Comparison of ENCODE assay signal across 10 mouse cellular contexts in the genomic region with DNA sequence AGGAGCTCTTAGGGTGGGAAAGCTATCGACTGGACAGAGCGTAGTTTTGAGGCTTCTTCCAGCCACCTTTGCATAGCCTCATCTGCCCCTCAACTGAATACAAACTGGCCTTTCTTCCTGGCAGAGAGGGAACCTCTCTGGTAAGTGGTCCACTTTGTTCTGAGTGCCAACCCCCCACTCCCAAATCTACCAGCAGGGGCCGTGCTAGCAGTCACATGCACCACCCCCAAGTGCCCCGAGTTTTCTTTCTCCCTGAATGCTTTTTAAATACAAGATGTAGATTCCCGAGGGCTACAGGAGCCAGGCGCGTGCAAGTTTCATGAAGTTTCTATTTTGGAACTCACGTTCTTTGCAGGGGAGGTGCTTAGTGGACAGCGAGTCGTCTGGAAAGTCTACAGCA. TPM values are rescaled to one million over a fixed set of nuclear protein-coding genes. Genes with fewer than 3 reads are reported as not detected.
DNase-seq lines count a peak whose midpoint lies in the region; ATAC-seq lines count a peak whose summit lies in the region.
"Had no signal": no experiment of that assay in that cellular context is flagged by ENCODE, and none has a peak within 500 bp of the region (broad histone marks: within the 10 kb centered on the region; RNA-seq: fewer than 3 reads in every experiment).

No protein-coding gene starts in this region.

- H3K9me3 ChIP-seq in liver, embryonic 11.5 days (ENCODE audit: control insufficient read depth, low read length): no peaks in the 10 kb centered on the region
- no peaks in the 10 kb centered on the region for H3K9me3 ChIP-seq in forebrain, embryonic 11.5 days (ENCODE audit: control insufficient read depth, low read length)
- H3K9me3 ChIP-seq in intestine, embryonic 16.5 days (ENCODE audit: control insufficient read depth, low read length): no peaks in the 10 kb centered on the region

- H3K9ac ChIP-seq in liver, embryonic 11.5 days (ENCODE audit: low read depth, low read length): no peak overlapping the region
- no peak overlapping the region for H3K9ac ChIP-seq in forebrain, embryonic 11.5 days (ENCODE audit: low read length)
- no peak overlapping the region for H3K9ac ChIP-seq in intestine, embryonic 16.5 days (ENCODE audit: low read depth, low read length)

- no peak overlapping the region for H3K27ac ChIP-seq in liver, embryonic 11.5 days (ENCODE audit: low read depth, low read length)
- H3K27ac ChIP-seq in forebrain, embryonic 11.5 days (ENCODE audit: low read depth, low read length): no peak overlapping the region
- no peak overlapping the region for H3K27ac ChIP-seq in intestine, embryonic 16.5 days (ENCODE audit: low read length)

- no peak for DNase-seq in liver, embryonic 11.5 days (ENCODE audit: low spot score)
- DNase-seq in liver: no peak
- DNase-seq in forebrain, embryonic 11.5 days (ENCODE audit: low spot score): no peak
- DNase-seq in retina, postnatal 1 day: peak; percentile 55
- DNase-seq in urinary bladder, postnatal 36 days (ENCODE audit: low spot score in 2 of 2): no peak
- no peak for DNase-seq in spleen, postnatal 14 days (ENCODE audit: low spot score in 2 of 2)
- DNase-seq: kidney, adult 2 months; lung, adult 18-20 months; right cerebral cortex, adult 18-20 months had no signal

- H3K4me3 ChIP-seq in liver, embryonic 11.5 days (ENCODE audit: low read depth, low read length): no peak overlapping the region
- H3K4me3 ChIP-seq in forebrain, embryonic 11.5 days (ENCODE audit: low read depth, low read length): no peak overlapping the region
- H3K4me3 ChIP-seq in intestine, embryonic 16.5 days (ENCODE audit: low read length): no peak overlapping the region

- no peaks in the 10 kb centered on the region for H3K27me3 ChIP-seq in liver, embryonic 11.5 days (replicated peaks; ENCODE audit: control insufficient read depth, insufficient read depth, low read length)
- no peaks in the 10 kb centered on the region for H3K27me3 ChIP-seq in forebrain, embryonic 11.5 days (ENCODE audit: control insufficient read depth, insufficient read depth, low read length)
- H3K27me3 ChIP-seq in intestine, embryonic 16.5 days (replicated peaks; ENCODE audit: control insufficient read depth, insufficient read depth, low read length): no peaks in the 10 kb centered on the region

- H3K4me1 ChIP-seq in liver, embryonic 11.5 days (replicated peaks; ENCODE audit: control insufficient read depth, insufficient read depth, low read length): no peaks in the 10 kb centered on the region
- no peaks in the 10 kb centered on the region for H3K4me1 ChIP-seq in forebrain, embryonic 11.5 days (replicated peaks; ENCODE audit: control insufficient read depth, insufficient read depth, low read length)
- no peaks in the 10 kb centered on the region for H3K4me1 ChIP-seq in intestine, embryonic 16.5 days (ENCODE audit: control insufficient read depth, insufficient read depth, low read length)

- no peak for ATAC-seq in liver, embryonic 11.5 days (replicated peaks; ENCODE audit: low FRiP score)
- no peak; the same call in 1 of the 2 replicates for ATAC-seq in forebrain, embryonic 11.5 days (replicated peaks; ENCODE audit: low FRiP score)
- no peak for ATAC-seq in intestine, embryonic 16.5 days

- peak overlapping the region; percentile 12; the same call in 1 of the 2 replicates for H3K4me2 ChIP-seq in liver, embryonic 11.5 days
- 0 out of 2 replicates have a peak overlapping the region, but pooled peaks have one; percentile 1 for H3K4me2 ChIP-seq in forebrain, embryonic 11.5 days (ENCODE audit: low read depth, low read length, severe bottlenecking)
- H3K4me2 ChIP-seq in intestine, embryonic 16.5 days (ENCODE audit: low read depth, low read length): peak overlapping the region; percentile 20; the same call in 1 of the 2 replicates

- WGBS in liver, embryonic 11.5 days: 18% methylated on average over 10 of the region's 10 CpGs
- 21% methylated on average over 10 of the region's 10 CpGs for WGBS in forebrain, embryonic 11.5 days
- WGBS in intestine, embryonic 16.5 days: 15% methylated on average over 10 of the region's 10 CpGs

- H3K36me3 ChIP-seq in liver, embryonic 11.5 days (ENCODE audit: control insufficient read depth, insufficient read depth, low read length): no peaks in the 10 kb centered on the region
- H3K36me3 ChIP-seq in forebrain, embryonic 11.5 days (ENCODE audit: control insufficient read depth, insufficient read depth, low read length): no peaks in the 10 kb centered on the region
- no peaks in the 10 kb centered on the region for H3K36me3 ChIP-seq in intestine, embryonic 16.5 days (ENCODE audit: control insufficient read depth, insufficient read depth, low read length)

RNA-seq across cellular contexts. Expression of a gene that starts 33.8 kb away (rescaled TPM):
- polyA plus RNA-seq in liver, embryonic 11.5 days (2014; fragmentation: Nextera tagmentation; extraction: Ambion mirVana): 76.1 and 79.6 TPM in 2 replicates
- 116 and 120 TPM in 2 replicates for polyA plus RNA-seq in forebrain, embryonic 11.5 days (2014; fragmentation: Nextera tagmentation; extraction: Ambion mirVana)
- 94.6 and 104 TPM in 2 replicates for polyA plus RNA-seq in intestine, embryonic 16.5 days (2015; fragmentation: Nextera tagmentation; extraction: Ambion mirVana)
